ENCODE assay signal across 29 mouse cellular contexts in the genomic region with DNA sequence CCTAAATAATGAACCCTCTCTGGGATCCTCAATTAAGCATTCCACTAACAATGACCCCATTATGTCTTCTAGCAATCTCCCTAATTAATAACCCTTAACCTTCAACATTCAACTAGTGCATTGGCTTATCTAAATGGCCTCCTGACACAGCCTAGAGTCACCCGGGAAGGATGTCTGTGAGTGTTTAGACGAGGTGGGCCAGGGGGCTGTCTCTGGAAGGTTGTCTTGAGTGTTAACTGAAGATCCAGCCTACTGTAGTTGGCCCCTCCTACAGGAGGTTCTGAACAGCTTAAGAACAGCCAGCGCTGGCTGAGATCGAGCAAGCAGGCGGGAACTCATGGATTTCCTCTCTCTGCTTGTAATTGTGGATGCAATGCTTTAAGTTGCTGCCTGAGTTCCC. TPM values are rescaled to one million over a fixed set of nuclear protein-coding genes. Genes with fewer than 3 reads are reported as not detected.
A peak's percentile ranks its signal among the peaks of the same experiment; 100 is the strongest.
DNase-seq lines count a peak whose midpoint lies in the region.
"Had no signal": no experiment of that assay in that cellular context is flagged by ENCODE, and none has a peak within 500 bp of the region (broad histone marks: within the 10 kb centered on the region; RNA-seq: fewer than 3 reads in every experiment).

No protein-coding gene starts in this region.

- DNase-seq in adrenal gland, adult 2 months, result peak; percentile 78
- no peak for DNase-seq in adrenal gland, postnatal 4 days (ENCODE audit: low spot score in 2 of 2)
- DNase-seq in kidney, postnatal 10 days, result peak; percentile 21
- no peak for DNase-seq in kidney, postnatal 36 days
- peak; percentile 45 for DNase-seq in adrenal gland, postnatal 10 days
- DNase-seq in adrenal gland, postnatal 36 days, result peak; percentile 57 to 65
- DNase-seq in lung, postnatal 4 days, result no peak
- DNase-seq: B cell, adult 2 months; cerebellum, adult 9-10 months; cerebellum, postnatal 14 days; kidney, adult 11 months had no signal

RNA-seq across cellular contexts. Expression of gene Col5a3, which starts 9.2 kb away (rescaled TPM):
- 100 to 1,000 TPM in 1 of 2 experiments, 10 to 100 TPM in 1; 78.4 to 293 TPM for total RNA-seq in adrenal gland, adult 2 months (2021)
- polyA plus RNA-seq in adrenal gland, adult 2 months (2012; rRNA removed), result 108 and 110 TPM in 2 replicates
- 100 to 1,000 TPM; 233 TPM for total RNA-seq in adrenal gland, postnatal 4 days (2021)
- 100 to 1,000 TPM in 1 of 2 experiments, 10 to 100 TPM in 1; 99.1 to 106 TPM for total RNA-seq in adrenal gland, postnatal 10 days (2021)
- total RNA-seq in adrenal gland, postnatal 36 days (2021), result 100 to 1,000 TPM; 187 to 205 TPM
- total RNA-seq: hematopoietic stem cell, adult 5-6 weeks had no signal
- polyA plus RNA-seq: G1E; heart, embryonic 11.5 days had no signal

RNA-seq across cellular contexts. Expression of gene Rdh8, which starts 12.6 kb away (rescaled TPM):
- not detected for total RNA-seq in adrenal gland, adult 2 months (2021)
- not detected in 2 replicates for polyA plus RNA-seq in adrenal gland, adult 2 months (2012; rRNA removed)
- total RNA-seq in adrenal gland, postnatal 4 days (2021), result not detected
- total RNA-seq in adrenal gland, postnatal 10 days (2021), result not detected
- not detected for total RNA-seq in adrenal gland, postnatal 36 days (2021)
- total RNA-seq: CH12.LX; G1E; heart, adult 8-10 months; heart, postnatal 25 days; hematopoietic stem cell, adult 5-6 weeks had no signal
- polyA plus RNA-seq: embryonic facial prominence, embryonic 11.5 days; embryonic facial prominence, embryonic 14.5 days; forebrain, embryonic 10.5 days; forebrain, embryonic 13.5 days; forebrain, embryonic 16.5 days; G1E; gonadal fat pad, adult 2 months; heart, embryonic 11.5 days; heart, embryonic 14.5 days; heart, postnatal 0 days; hindbrain, embryonic 12.5 days; hindbrain, embryonic 16.5 days; intestine, embryonic 15.5 days; Patski had no signal

RNA-seq across cellular contexts. Expression of gene Olfm2, which starts 59.6 kb away (rescaled TPM):
- 1 to 10 TPM in 1 of 2 experiments, under 1 TPM in 1; 0.49 to 1.0 TPM for total RNA-seq in adrenal gland, adult 2 months (2021)
- polyA plus RNA-seq in adrenal gland, adult 2 months (2012; rRNA removed), result 1.1 and 2.9 TPM in 2 replicates
- 1 to 10 TPM; 6.5 to 8.5 TPM for total RNA-seq in adrenal gland, postnatal 4 days (2021)
- total RNA-seq in adrenal gland, postnatal 10 days (2021), result 1 to 10 TPM; 3.3 to 6.4 TPM
- total RNA-seq in adrenal gland, postnatal 36 days (2021), result under 1 TPM; 0.79 TPM
- total RNA-seq: G1E; hematopoietic stem cell, adult 5-6 weeks had no signal
- polyA plus RNA-seq: G1E had no signal

Comparison
In these comparisons a context has a peak if more than half of its experiments do, and no peak if none do; other contexts are left out.
1. DNase-seq: peak in adrenal gland, adult 2 months (single experiment), kidney, postnatal 10 days (single experiment), adrenal gland, postnatal 10 days (single experiment) and adrenal gland, postnatal 36 days (2 of 2); none in adrenal gland, postnatal 4 days (0 of 2), kidney, postnatal 36 days (0 of 2) and lung, postnatal 4 days (0 of 2).